15 mouse cellular contexts compared by ENCODE assay signal in the genomic region with DNA sequence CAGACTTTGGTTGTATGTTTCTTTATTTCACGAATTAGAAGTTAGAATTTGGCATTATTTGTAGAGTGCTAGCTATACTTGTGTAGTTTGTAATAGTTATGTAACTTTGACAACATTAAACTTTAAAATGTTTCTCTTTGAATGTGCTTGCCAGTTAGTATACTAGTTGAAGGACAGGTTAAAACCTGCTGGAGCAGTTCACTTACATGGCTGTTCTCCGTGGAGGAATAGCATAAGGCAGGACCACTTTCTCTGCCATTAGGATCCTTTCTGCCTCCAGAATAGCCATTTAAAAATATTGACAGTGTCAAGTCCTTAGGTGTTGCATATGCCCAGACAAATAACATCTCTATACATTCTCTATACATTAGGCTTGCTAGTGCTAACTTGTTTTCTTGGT. TPM values are rescaled to one million over a fixed set of nuclear protein-coding genes. Genes with fewer than 3 reads are reported as not detected.
A peak's percentile ranks its signal among the peaks of the same experiment; 100 is the strongest.
DNase-seq lines count a peak whose midpoint lies in the region; ATAC-seq and TF ChIP-seq lines count a peak whose summit lies in the region.
"Had no signal": no experiment of that assay in that cellular context is flagged by ENCODE, and none has a peak within 500 bp of the region (broad histone marks: within the 10 kb centered on the region; RNA-seq: fewer than 3 reads in every experiment).

No protein-coding gene starts in this region.

- H3K9me3 ChIP-seq in embryonic facial prominence, embryonic 14.5 days (ENCODE audit: control insufficient read depth, low read length) = no peaks in the 10 kb centered on the region
- no peaks in the 10 kb centered on the region for H3K9me3 ChIP-seq in embryonic facial prominence, embryonic 10.5 days
- H3K9me3 ChIP-seq in heart, embryonic 16.5 days (replicated peaks; ENCODE audit: control insufficient read depth, low read length) = no peaks in the 10 kb centered on the region
- no peaks in the 10 kb centered on the region for H3K9me3 ChIP-seq in liver, postnatal 0 days (ENCODE audit: low read length)
- H3K9me3 ChIP-seq: embryonic facial prominence, embryonic 12.5 days; limb, embryonic 12.5 days had no signal

- no peak for TF ChIP-seq POLR2A in olfactory bulb, adult 2 months (IDR thresholded peaks at IDR 0.05; ENCODE audit: insufficient read depth, low read depth, low read length)

- no peak for TF ChIP-seq EP300 in liver, postnatal 0 days (IDR thresholded peaks at IDR 0.05; ENCODE audit: low read depth)

- no peak overlapping the region for H3K27ac ChIP-seq in embryonic facial prominence, embryonic 14.5 days (replicated peaks; ENCODE audit: low read depth, low read length)
- H3K27ac ChIP-seq in embryonic facial prominence, embryonic 10.5 days (replicated peaks) = no peak overlapping the region
- H3K27ac ChIP-seq in heart, embryonic 16.5 days (ENCODE audit: low read length) = peak overlapping the region; percentile 66
- H3K27ac ChIP-seq in liver, postnatal 0 days (ENCODE audit: low read depth) = 0 out of 2 replicates have a peak overlapping the region, but pooled peaks have one; percentile 12
- H3K27ac ChIP-seq in olfactory bulb, adult 2 months (ENCODE audit: insufficient read depth, low read depth, low read length) = 0 out of 2 replicates have a peak overlapping the region, but pooled peaks have one; percentile 51
- H3K27ac ChIP-seq: embryonic facial prominence, embryonic 12.5 days; hindbrain, embryonic 14.5 days; limb, embryonic 12.5 days had no signal

- no peak for ATAC-seq in embryonic facial prominence, embryonic 14.5 days (ENCODE audit: low read depth)
- ATAC-seq in heart, embryonic 16.5 days (replicated peaks; ENCODE audit: extremely low read depth, insufficient read depth, low FRiP score) = no peak
- no peak for ATAC-seq in liver, postnatal 0 days
- no peak for ATAC-seq in megakaryocyte-erythroid progenitor cell, adult 5-6 weeks (replicated peaks; ENCODE audit: low FRiP score, low TSS enrichment, poor library complexity, severe bottlenecking)

- no peak overlapping the region for H3K9ac ChIP-seq in embryonic facial prominence, embryonic 14.5 days (ENCODE audit: low read depth, low read length)
- H3K9ac ChIP-seq in heart, embryonic 16.5 days (ENCODE audit: low read length) = no peak overlapping the region
- H3K9ac ChIP-seq in liver, postnatal 0 days (replicated peaks) = no peak overlapping the region
- H3K9ac ChIP-seq: embryonic facial prominence, embryonic 12.5 days; hindbrain, embryonic 14.5 days; limb, embryonic 12.5 days had no signal

- 69% methylated on average over 2 of the region's 2 CpGs for WGBS in embryonic facial prominence, embryonic 14.5 days
- 70% methylated on average over 2 of the region's 2 CpGs for WGBS in embryonic facial prominence, embryonic 10.5 days
- 55% methylated on average over 2 of the region's 2 CpGs for WGBS in heart, embryonic 16.5 days
- 70% methylated on average over 2 of the region's 2 CpGs for WGBS in liver, postnatal 0 days (ENCODE audit: insufficient replicate concordance)
- WGBS in olfactory bulb, adult 2 months = 26% methylated on average over 2 of the region's 2 CpGs

- intact Hi-C loops in heart, postnatal 10 days (cut with DNase I) = no loop called here

- H3K4me3 ChIP-seq in embryonic facial prominence, embryonic 14.5 days (ENCODE audit: low read depth, low read length) = no peak overlapping the region
- H3K4me3 ChIP-seq in embryonic facial prominence, embryonic 10.5 days = no peak overlapping the region
- no peak overlapping the region for H3K4me3 ChIP-seq in heart, embryonic 16.5 days (ENCODE audit: low read length)
- H3K4me3 ChIP-seq in liver, postnatal 0 days (ENCODE audit: low read depth, low read length) = no peak overlapping the region
- no peak overlapping the region for H3K4me3 ChIP-seq in olfactory bulb, adult 2 months (ENCODE audit: insufficient read depth, low read depth, low read length)
- H3K4me3 ChIP-seq: embryonic facial prominence, embryonic 12.5 days; limb, embryonic 12.5 days had no signal

- no peak for TF ChIP-seq CTCF in liver, postnatal 0 days (IDR thresholded peaks at IDR 0.05; ENCODE audit: low read depth)
- no peak for TF ChIP-seq CTCF in olfactory bulb, adult 2 months (IDR thresholded peaks at IDR 0.05; ENCODE audit: insufficient read depth, low read depth, low read length)

- H3K4me2 ChIP-seq in embryonic facial prominence, embryonic 14.5 days (ENCODE audit: low read depth, low read length) = no peak overlapping the region
- no peak overlapping the region for H3K4me2 ChIP-seq in heart, embryonic 16.5 days (ENCODE audit: low read depth, low read length)
- no peak overlapping the region for H3K4me2 ChIP-seq in liver, postnatal 0 days (ENCODE audit: low read depth, low read length)
- H3K4me2 ChIP-seq: embryonic facial prominence, embryonic 12.5 days; hindbrain, embryonic 14.5 days; limb, embryonic 12.5 days had no signal

- H3K4me1 ChIP-seq in embryonic facial prominence, embryonic 14.5 days (ENCODE audit: control insufficient read depth, insufficient read depth, low read length) = no peaks in the 10 kb centered on the region
- H3K4me1 ChIP-seq in embryonic facial prominence, embryonic 10.5 days = peaks cover 11% of the 10 kb centered on the region; the same call in 1 of the 2 replicates
- H3K4me1 ChIP-seq in heart, embryonic 16.5 days (ENCODE audit: control insufficient read depth, insufficient read depth, low read length) = peaks cover 13% of the 10 kb centered on the region
- H3K4me1 ChIP-seq in liver, postnatal 0 days (ENCODE audit: insufficient read depth) = peaks cover 20% of the 10 kb centered on the region
- H3K4me1 ChIP-seq in olfactory bulb, adult 2 months (ENCODE audit: control insufficient read depth, insufficient read depth, low read length) = peaks cover 3% of the 10 kb centered on the region

- peak; percentile 3 for DNase-seq in embryonic facial prominence, embryonic 14.5 days (ENCODE audit: low spot score)
- no peak for DNase-seq in embryonic facial prominence, embryonic 10.5 days (ENCODE audit: low spot score)
- no peak for DNase-seq in heart, postnatal 10 days
- DNase-seq in liver, postnatal 0 days = no peak
- DNase-seq in liver = no peak
- DNase-seq: lung, adult 2 months; spleen, adult 18-20 months; thymus, postnatal 36 days had no signal

- H3K36me3 ChIP-seq in embryonic facial prominence, embryonic 14.5 days (ENCODE audit: control insufficient read depth, insufficient read depth, low read length) = no peaks in the 10 kb centered on the region
- H3K36me3 ChIP-seq in embryonic facial prominence, embryonic 10.5 days (replicated peaks) = no peaks in the 10 kb centered on the region
- no peaks in the 10 kb centered on the region for H3K36me3 ChIP-seq in heart, embryonic 16.5 days (ENCODE audit: control insufficient read depth, insufficient read depth)
- no peaks in the 10 kb centered on the region for H3K36me3 ChIP-seq in liver, postnatal 0 days (replicated peaks; ENCODE audit: insufficient read depth, low read length)
- H3K36me3 ChIP-seq: embryonic facial prominence, embryonic 12.5 days; limb, embryonic 12.5 days had no signal

- no peaks in the 10 kb centered on the region for H3K27me3 ChIP-seq in embryonic facial prominence, embryonic 14.5 days (replicated peaks; ENCODE audit: control insufficient read depth, insufficient read depth, low read length)
- H3K27me3 ChIP-seq in embryonic facial prominence, embryonic 10.5 days (replicated peaks; ENCODE audit: low read depth, poor library complexity, severe bottlenecking) = no peaks in the 10 kb centered on the region
- no peaks in the 10 kb centered on the region for H3K27me3 ChIP-seq in heart, embryonic 16.5 days (ENCODE audit: control insufficient read depth, insufficient read depth, low read length)
- no peaks in the 10 kb centered on the region for H3K27me3 ChIP-seq in liver, postnatal 0 days (ENCODE audit: insufficient read depth, low read length)
- H3K27me3 ChIP-seq: CH12.LX; embryonic facial prominence, embryonic 12.5 days; limb, embryonic 12.5 days had no signal

RNA-seq across cellular contexts. Expression of gene Inpp5f, which starts 11.9 kb away (rescaled TPM):
- 20.1 and 24.1 TPM in 2 replicates for polyA plus RNA-seq in embryonic facial prominence, embryonic 14.5 days (2014; fragmentation: Nextera tagmentation; extraction: Ambion mirVana)
- polyA plus RNA-seq in embryonic facial prominence, embryonic 10.5 days (2016; fragmentation: Nextera tagmentation; extraction: Ambion mirVana) = 32.2 and 32.9 TPM in 2 replicates
- 10.0 and 10.3 TPM in 2 replicates for polyA plus RNA-seq in heart, embryonic 16.5 days (2015; fragmentation: Nextera tagmentation; extraction: Ambion mirVana)
- 1 to 10 TPM; 7.7 to 8.0 TPM for total RNA-seq in heart, postnatal 10 days (2021)
- polyA plus RNA-seq in liver, postnatal 0 days (2015; fragmentation: Nextera tagmentation; extraction: Ambion mirVana) = 7.2 and 7.3 TPM in 2 replicates
- polyA plus RNA-seq in olfactory bulb, adult 2 months (2012; ENCODE audit: insufficient read depth, insufficient read length, low replicate concordance, missing spikeins) = not detected in 2 replicates
- 8.8 and 11.5 TPM in 2 replicates for total RNA-seq in megakaryocyte-erythroid progenitor cell, adult 5-6 weeks (2014; fragmentation: Nextera tagmentation)
- 4.6 and 9.4 TPM in 2 replicates for total RNA-seq in megakaryocyte-erythroid progenitor cell, adult 5-6 weeks (2017)

Comparison
In these comparisons a context has a peak if more than half of its experiments do, and no peak if none do; other contexts are left out.
1. H3K27ac ChIP-seq: peak in heart, embryonic 16.5 days (single experiment), liver, postnatal 0 days (single experiment) and olfactory bulb, adult 2 months (single experiment); none in embryonic facial prominence, embryonic 14.5 days (single experiment) and embryonic facial prominence, embryonic 10.5 days (single experiment).